Mouse (Mus musculus): ENCODE measurements around the gene Cdc5l. TPM values are rescaled to one million over a fixed set of nuclear protein-coding genes. Genes with fewer than 3 reads are reported as not detected.

The Cdc5l gene
- polyA plus RNA-seq, 1 experiment from 2014 or later = 49.5 TPM

DNA sequence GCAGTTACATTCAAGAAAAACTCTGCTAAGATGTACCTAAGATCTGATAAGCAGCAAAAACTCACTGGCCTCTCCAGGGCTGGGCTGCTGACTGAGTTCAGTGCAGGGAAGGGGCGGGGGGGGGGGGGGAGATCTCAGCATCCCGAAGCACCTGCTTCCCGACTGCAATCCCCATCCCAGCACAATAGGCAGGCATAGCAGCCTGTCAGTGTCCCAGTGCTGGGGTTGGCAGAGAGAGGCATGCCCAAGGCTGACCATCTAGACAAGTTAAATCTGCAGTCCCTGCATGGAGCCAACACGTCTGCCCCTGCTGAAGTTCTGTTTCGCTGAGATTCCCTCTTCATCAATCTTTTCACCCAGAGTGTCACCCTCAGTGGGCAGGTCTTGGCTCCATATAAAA, 63.0 kb downstream of the Cdc5l start:
- Histone ChIP-seq H3K9ac (ENCODE audit: low read length) (no peak overlapping the region), H3K9me3 (replicated peaks; ENCODE audit: control insufficient read depth, low read length) (no peaks in the 10 kb centered on the region), H3K4me1 (ENCODE audit: control insufficient read depth, insufficient read depth, low read length) (no peaks in the 10 kb centered on the region), H3K36me3 (ENCODE audit: control insufficient read depth, insufficient read depth) (no peaks in the 10 kb centered on the region), H3K27ac (ENCODE audit: low read length) (no peak overlapping the region), H3K27me3 (ENCODE audit: control insufficient read depth, insufficient read depth, low read length) (no peaks in the 10 kb centered on the region), H3K4me2 (ENCODE audit: low read depth, low read length) (no peak overlapping the region), H3K4me3 (ENCODE audit: low read length) (no peak overlapping the region)
- ATAC-seq (replicated peaks; ENCODE audit: extremely low read depth, insufficient read depth, low FRiP score) = no peak
- WGBS = 51% methylated on average over 4 of the region's 5 CpGs

GRCm38 (mm10) chr17:45364871-45365270, 68.7 kb downstream of the Cdc5l start:
- Histone ChIP-seq H3K27me3 (ENCODE audit: control insufficient read depth, insufficient read depth, low read length) (no peaks in the 10 kb centered on the region), H3K4me3 (ENCODE audit: low read length) (no peak overlapping the region), H3K4me1 (ENCODE audit: control insufficient read depth, insufficient read depth, low read length) (no peaks in the 10 kb centered on the region), H3K4me2 (ENCODE audit: low read depth, low read length) (no peak overlapping the region), H3K27ac (ENCODE audit: low read length) (no peak overlapping the region), H3K9ac (ENCODE audit: low read length) (no peak overlapping the region), H3K36me3 (ENCODE audit: control insufficient read depth, insufficient read depth) (no peaks in the 10 kb centered on the region), H3K9me3 (replicated peaks; ENCODE audit: control insufficient read depth, low read length) (no peaks in the 10 kb centered on the region)
- ATAC-seq (replicated peaks; ENCODE audit: extremely low read depth, insufficient read depth, low FRiP score) = no peak
- 48% methylated on average over 7 of the region's 7 CpGs for WGBS

- 94% methylated on average over 3 of the region's 3 CpGs for WGBS
- Histone ChIP-seq H3K4me1 (ENCODE audit: control insufficient read depth, insufficient read depth, low read length) (no peaks in the 10 kb centered on the region), H3K36me3 (ENCODE audit: control insufficient read depth, insufficient read depth) (no peaks in the 10 kb centered on the region), H3K4me2 (ENCODE audit: low read depth, low read length) (no peak overlapping the region), H3K27ac (ENCODE audit: low read length) (no peak overlapping the region), H3K9me3 (replicated peaks; ENCODE audit: control insufficient read depth, low read length) (no peaks in the 10 kb centered on the region), H3K9ac (ENCODE audit: low read length) (no peak overlapping the region), H3K4me3 (ENCODE audit: low read length) (no peak overlapping the region), H3K27me3 (ENCODE audit: control insufficient read depth, insufficient read depth, low read length) (no peaks in the 10 kb centered on the region; the same call in 1 of the 2 replicates)
- ATAC-seq (replicated peaks; ENCODE audit: extremely low read depth, insufficient read depth, low FRiP score) = no peak
These were observed 72.6 kb downstream of the Cdc5l start for GRCm38 (mm10) chr17:45360950-45361349.

DNA sequence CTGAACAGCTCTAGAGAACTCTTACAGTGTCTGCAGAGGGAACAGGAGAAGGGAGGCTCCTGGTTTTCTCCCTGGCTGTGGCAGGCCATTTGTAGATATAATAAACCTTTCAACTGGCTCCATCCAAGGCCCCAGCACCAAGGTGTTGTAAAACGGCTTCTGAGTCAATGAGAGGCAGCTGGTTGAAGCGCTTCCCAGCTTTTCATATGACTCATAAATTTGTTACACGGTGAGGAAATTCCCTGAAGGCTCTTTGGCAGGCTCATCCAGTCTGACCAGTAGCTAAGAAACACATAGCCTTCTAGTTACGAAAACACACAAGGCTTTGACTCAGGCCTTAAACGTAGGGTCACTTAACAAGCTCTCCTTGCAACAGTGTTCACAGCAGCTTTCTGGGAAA, 74.1 kb downstream of the Cdc5l start:
- WGBS = 64% methylated on average over 5 of the region's 5 CpGs
- Histone ChIP-seq H3K27ac (ENCODE audit: low read length) (no peak overlapping the region), H3K27me3 (ENCODE audit: control insufficient read depth, insufficient read depth, low read length) (no peaks in the 10 kb centered on the region; the same call in 1 of the 2 replicates), H3K9ac (ENCODE audit: low read length) (no peak overlapping the region), H3K4me2 (ENCODE audit: low read depth, low read length) (no peak overlapping the region), H3K4me1 (ENCODE audit: control insufficient read depth, insufficient read depth, low read length) (no peaks in the 10 kb centered on the region), H3K4me3 (ENCODE audit: low read length) (no peak overlapping the region), H3K36me3 (ENCODE audit: control insufficient read depth, insufficient read depth) (no peaks in the 10 kb centered on the region), H3K9me3 (replicated peaks; ENCODE audit: control insufficient read depth, low read length) (no peaks in the 10 kb centered on the region)
- no peak for ATAC-seq (replicated peaks; ENCODE audit: extremely low read depth, insufficient read depth, low FRiP score)

- no peak for ATAC-seq (replicated peaks; ENCODE audit: extremely low read depth, insufficient read depth, low FRiP score)
- H3K27me3 ChIP-seq (ENCODE audit: control insufficient read depth, insufficient read depth, low read length) = no peaks in the 10 kb centered on the region; the same call in 1 of the 2 replicates
- no peak overlapping the region for H3K4me3 ChIP-seq (ENCODE audit: low read length)
- H3K4me1 ChIP-seq (ENCODE audit: control insufficient read depth, insufficient read depth, low read length) = no peaks in the 10 kb centered on the region
- H3K36me3 ChIP-seq (ENCODE audit: control insufficient read depth, insufficient read depth) = no peaks in the 10 kb centered on the region
- H3K9ac ChIP-seq (ENCODE audit: low read length) = no peak overlapping the region
- no peaks in the 10 kb centered on the region for H3K9me3 ChIP-seq (replicated peaks; ENCODE audit: control insufficient read depth, low read length)
- no peak overlapping the region for H3K27ac ChIP-seq (ENCODE audit: low read length)
- H3K4me2 ChIP-seq (ENCODE audit: low read depth, low read length) = no peak overlapping the region
- 73% methylated on average over 9 of the region's 9 CpGs for WGBS
These were observed 77.1 kb downstream of the Cdc5l start for GRCm38 (mm10) chr17:45356431-45356830.

DNA sequence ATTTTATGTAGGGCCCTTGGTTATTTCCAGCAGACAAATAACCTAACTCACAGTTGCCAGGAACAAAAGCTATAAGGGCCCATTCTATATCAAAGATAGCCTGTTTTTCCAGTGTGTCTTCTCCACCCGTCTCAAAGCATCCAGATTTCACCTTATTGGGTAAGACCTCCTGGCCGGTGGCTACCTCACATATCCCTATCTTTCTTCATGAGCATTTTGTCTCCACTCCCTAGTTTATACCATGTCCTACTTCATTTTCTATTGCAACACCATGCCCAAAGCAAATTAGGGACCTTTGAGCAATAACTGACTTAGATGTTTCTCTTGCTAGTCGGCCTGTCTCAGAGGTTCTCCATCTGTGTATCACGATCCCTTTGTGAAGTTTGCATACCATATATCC, 85.6 kb downstream of the Cdc5l start:
- H3K27me3 ChIP-seq (ENCODE audit: control insufficient read depth, insufficient read depth, low read length) = no peaks in the 10 kb centered on the region
- 91% methylated on average over 4 of the region's 4 CpGs for WGBS
- peaks cover 10% of the 10 kb centered on the region for H3K9me3 ChIP-seq (replicated peaks; ENCODE audit: control insufficient read depth, low read length)
- no peak overlapping the region for H3K4me3 ChIP-seq (ENCODE audit: low read length)
- H3K9ac ChIP-seq (ENCODE audit: low read length) = no peak overlapping the region
- H3K27ac ChIP-seq (ENCODE audit: low read length) = no peak overlapping the region
- H3K4me1 ChIP-seq (ENCODE audit: control insufficient read depth, insufficient read depth, low read length) = no peaks in the 10 kb centered on the region
- no peak overlapping the region for H3K4me2 ChIP-seq (ENCODE audit: low read depth, low read length)
- no peaks in the 10 kb centered on the region for H3K36me3 ChIP-seq (ENCODE audit: control insufficient read depth, insufficient read depth)
- no peak for ATAC-seq (replicated peaks; ENCODE audit: extremely low read depth, insufficient read depth, low FRiP score)

Other genes starting within 250 kb of the Cdc5l start
- 1.2 and 1.5 TPM in 2 replicates for gene Spats1, start 41.7 kb upstream of the Cdc5l start, polyA plus RNA-seq (2015; fragmentation: Nextera tagmentation; extraction: Ambion mirVana)
- 25.0 and 25.4 TPM in 2 replicates for gene Aars2, start 73.1 kb upstream of the Cdc5l start, polyA plus RNA-seq (2015; fragmentation: Nextera tagmentation; extraction: Ambion mirVana)
- gene Tcte1, start 89.7 kb upstream of the Cdc5l start, polyA plus RNA-seq (2015; fragmentation: Nextera tagmentation; extraction: Ambion mirVana) = 0.49 and 0.63 TPM in 2 replicates
- gene Tmem151b, start 115.9 kb upstream of the Cdc5l start, polyA plus RNA-seq (2015; fragmentation: Nextera tagmentation; extraction: Ambion mirVana) = 1.2 and 1.9 TPM in 2 replicates
- gene Nfkbie, start 122.0 kb upstream of the Cdc5l start, polyA plus RNA-seq (2015; fragmentation: Nextera tagmentation; extraction: Ambion mirVana) = 5.3 and 10.9 TPM in 2 replicates
- 89.4 and 89.9 TPM in 2 replicates for gene Slc35b2, start 130.1 kb upstream of the Cdc5l start, polyA plus RNA-seq (2015; fragmentation: Nextera tagmentation; extraction: Ambion mirVana)
- gene Hsp90ab1, start 139.5 kb upstream of the Cdc5l start, polyA plus RNA-seq (2015; fragmentation: Nextera tagmentation; extraction: Ambion mirVana) = 1,191 and 1,235 TPM in 2 replicates
- 110 and 137 TPM in 2 replicates for gene Slc29a1, start 165.9 kb upstream of the Cdc5l start, polyA plus RNA-seq (2015; fragmentation: Nextera tagmentation; extraction: Ambion mirVana)
- 0.25 and 0.49 TPM in 2 replicates for gene Mymx, start 168.4 kb upstream of the Cdc5l start, polyA plus RNA-seq (2015; fragmentation: Nextera tagmentation; extraction: Ambion mirVana)
- 0.34 and 0.84 TPM in 2 replicates for gene Capn11, start 225.6 kb upstream of the Cdc5l start, polyA plus RNA-seq (2015; fragmentation: Nextera tagmentation; extraction: Ambion mirVana)

Measured in heart, embryonic 16.5 days (tissue).